Mouse (Mus musculus) hindbrain, embryonic 15.5 days (tissue): ENCODE data around the gene Alad. TPM values are rescaled to one million over a fixed set of nuclear protein-coding genes. Genes with fewer than 3 reads are reported as not detected.

Source experiments
- ATAC-seq: fragments of 200-750 bp; cut with Nextera tagmentation; 2 replicates; pipeline ENCODE4 v1.8.0; 2017; ENCODE audit warnings: low read depth, moderate number of reproducible peaks, moderate TSS enrichment; ENCODE audit not compliant: low FRiP score
- H3K27ac ChIP-seq: fragments of 300-500 bp; sonication (generic); replicated peaks from 2 replicates; pipeline ENCODE4 v1.5.1; 2015; ENCODE audit warnings: mild to moderate bottlenecking, inconsistent platforms
- H3K27me3 ChIP-seq: fragments of 300-500 bp; sonication (generic); 2 replicates; pipeline ENCODE4 v1.6.1; 2015; ENCODE audit warnings: control low read depth, inconsistent platforms
- H3K36me3 ChIP-seq: fragments of 300-500 bp; sonication (generic); 2 replicates; pipeline ENCODE4 v1.6.1; 2015; ENCODE audit warnings: control low read depth, inconsistent platforms
- H3K4me1 ChIP-seq: fragments of 300-500 bp; sonication (generic); replicated peaks from 2 replicates; pipeline ENCODE4 v1.6.1; 2015; ENCODE audit warnings: control low read depth, inconsistent platforms
- H3K4me2 ChIP-seq: fragments of 300-500 bp; sonication (generic); 2 replicates; pipeline ENCODE4 v1.6.1; 2015; ENCODE audit warnings: moderate library complexity, mild to moderate bottlenecking, inconsistent platforms
- H3K4me3 ChIP-seq: fragments of 300-500 bp; sonication (generic); 2 replicates; pipeline ENCODE4 v1.5.1; 2015; ENCODE audit warnings: mild to moderate bottlenecking, inconsistent platforms
- H3K9ac ChIP-seq: fragments of 300-500 bp; sonication (generic); 2 replicates; pipeline ENCODE4 v1.6.1; 2015; ENCODE audit warnings: inconsistent platforms
- H3K9me3 ChIP-seq: fragments of 300-500 bp; sonication (generic); 2 replicates; pipeline ENCODE4 v1.6.1; 2016; ENCODE audit warnings: control low read depth, inconsistent platforms
- WGBS: fragments of 180-500 bp; shearing (Covaris S2); methylation state at CpG from one replicate; pipeline ENCODE4 v1.1.7; 2015; 5-methylcytosine and 5-hydroxymethylcytosine counted together
- polyA plus RNA-seq: library from polyadenylated mRNA; unstranded; fragments of >200 nt; fragmentation: Nextera tagmentation; extraction: Ambion mirVana; gene quantifications from 2 replicates; pipeline ENCODE4 v1.2.1, GENCODE M21; 2015

Alad gene
- polyA plus RNA-seq, 1 experiment from 2014 or later: 75.0 TPM

DNA sequence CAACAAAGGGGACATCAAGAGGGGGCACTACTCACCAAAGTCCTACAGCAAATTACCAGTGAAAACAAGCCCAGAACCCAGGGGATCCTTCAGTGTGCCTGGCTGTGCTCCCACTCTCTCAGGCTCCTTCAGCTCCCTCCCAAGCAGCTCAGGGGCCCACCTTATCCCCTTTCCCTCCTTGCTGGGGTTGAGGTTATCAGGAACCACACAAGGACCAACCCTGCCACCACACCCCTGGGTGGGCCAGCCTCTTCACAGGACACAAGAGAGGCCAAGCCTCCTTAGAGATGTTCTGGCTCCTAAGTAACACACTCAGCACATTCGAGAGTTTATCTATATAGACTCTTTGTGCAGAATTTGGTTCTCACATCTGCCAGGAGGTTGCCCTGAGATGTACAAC, 3.1 kb downstream of the Alad start:
- peaks cover 18% of the 10 kb centered on the region for H3K36me3 ChIP-seq
- no peaks in the 10 kb centered on the region for H3K27me3 ChIP-seq
- H3K9me3 ChIP-seq: no peaks in the 10 kb centered on the region
- no peak overlapping the region for H3K27ac ChIP-seq
- peaks cover 22% of the 10 kb centered on the region for H3K4me1 ChIP-seq
- no peak for ATAC-seq
- H3K4me2 ChIP-seq: no peak overlapping the region
- H3K4me3 ChIP-seq: no peak overlapping the region
- 88% methylated on average over 1 of the region's 1 CpGs for WGBS
- no peak overlapping the region for H3K9ac ChIP-seq

GRCm38 (mm10) chr4:62516079-62516478, 3.6 kb downstream of the Alad start:
- H3K4me3 ChIP-seq: no peak overlapping the region
- H3K9ac ChIP-seq: no peak overlapping the region
- ATAC-seq: no peak
- no peak overlapping the region for H3K27ac ChIP-seq
- WGBS: 42% methylated on average over 2 of the region's 2 CpGs
- no peaks in the 10 kb centered on the region for H3K9me3 ChIP-seq
- no peaks in the 10 kb centered on the region for H3K27me3 ChIP-seq
- no peak overlapping the region for H3K4me2 ChIP-seq
- peaks cover 22% of the 10 kb centered on the region for H3K4me1 ChIP-seq
- H3K36me3 ChIP-seq: peaks cover 23% of the 10 kb centered on the region

DNA sequence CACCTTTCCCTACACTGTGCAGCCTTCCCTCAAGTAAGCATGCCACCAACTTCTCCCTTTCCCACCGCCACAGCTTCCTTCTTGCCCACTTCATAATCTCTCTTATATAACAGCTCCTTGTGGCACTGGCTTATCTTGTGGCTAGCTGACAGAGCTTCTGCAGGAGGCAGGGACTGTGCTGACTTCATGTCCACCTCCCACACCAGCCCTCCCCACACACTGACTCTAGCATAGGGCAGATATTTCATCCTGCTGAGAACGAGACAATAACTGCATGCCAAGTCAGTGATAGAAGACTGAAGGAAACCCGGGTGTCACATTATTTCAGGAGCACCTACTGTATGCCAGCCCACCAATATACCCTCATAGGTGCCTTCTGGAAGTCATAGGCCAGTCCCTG, 4.2 kb downstream of the Alad start:
- H3K4me2 ChIP-seq: no peak overlapping the region
- H3K27me3 ChIP-seq: no peaks in the 10 kb centered on the region
- H3K9me3 ChIP-seq: no peaks in the 10 kb centered on the region
- peaks cover 17% of the 10 kb centered on the region for H3K4me1 ChIP-seq
- no peak overlapping the region for H3K4me3 ChIP-seq
- H3K27ac ChIP-seq: no peak overlapping the region; the same call in 1 of the 2 replicates
- 78% methylated on average over 3 of the region's 3 CpGs for WGBS
- no peak for ATAC-seq
- no peak overlapping the region for H3K9ac ChIP-seq
- H3K36me3 ChIP-seq: peaks cover 23% of the 10 kb centered on the region

DNA sequence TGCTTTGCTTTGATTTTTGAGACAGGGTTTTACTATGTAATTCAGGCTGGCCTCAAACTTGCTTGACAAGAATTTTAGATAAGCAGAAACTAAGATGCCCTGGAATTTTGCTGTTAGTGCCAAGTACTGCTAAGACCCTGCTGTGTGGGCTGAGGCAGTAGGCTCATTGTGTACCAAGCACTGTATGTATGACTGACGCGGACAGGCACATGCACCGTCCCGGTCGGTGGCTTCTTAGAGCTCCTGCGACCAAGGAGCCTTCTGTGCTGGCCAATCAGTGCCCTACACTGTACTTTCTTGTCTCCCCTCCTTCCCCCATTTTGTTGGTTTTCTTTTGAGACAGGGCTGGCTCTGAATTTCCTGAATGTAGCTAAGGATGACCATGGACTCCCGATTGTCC, 4.7 kb downstream of the Alad start:
- Histone ChIP-seq H3K9me3 (no peaks in the 10 kb centered on the region), H3K4me1 (peaks cover 12% of the 10 kb centered on the region), H3K36me3 (peaks cover 28% of the 10 kb centered on the region), H3K4me3 (no peak overlapping the region), H3K4me2 (no peak overlapping the region), H3K27me3 (no peaks in the 10 kb centered on the region), H3K9ac (no peak overlapping the region), H3K27ac (no peak overlapping the region)
- ATAC-seq: no peak
- 83% methylated on average over 7 of the region's 7 CpGs for WGBS

GRCm38 (mm10) chr4:62513998-62514506, 5.7 kb downstream of the Alad start:
- Histone ChIP-seq H3K9ac (no peak overlapping the region), H3K4me3 (no peak overlapping the region), H3K9me3 (no peaks in the 10 kb centered on the region), H3K4me2 (no peak overlapping the region), H3K27ac (no peak overlapping the region), H3K36me3 (peaks cover 38% of the 10 kb centered on the region), H3K4me1 (peaks cover 9% of the 10 kb centered on the region), H3K27me3 (no peaks in the 10 kb centered on the region)
- 42% methylated on average over 11 of the region's 11 CpGs for WGBS
- no peak for ATAC-seq

GRCm38 (mm10) chr4:62509946-62510345, 9.8 kb downstream of the Alad start:
- Histone ChIP-seq H3K9me3 (no peaks in the 10 kb centered on the region), H3K36me3 (peaks cover 46% of the 10 kb centered on the region), H3K27ac (no peak overlapping the region), H3K4me2 (no peak overlapping the region), H3K9ac (no peak overlapping the region), H3K27me3 (no peaks in the 10 kb centered on the region), H3K4me1 (no peaks in the 10 kb centered on the region), H3K4me3 (no peak overlapping the region)
- 93% methylated on average over 11 of the region's 11 CpGs for WGBS
- no peak for ATAC-seq

DNA sequence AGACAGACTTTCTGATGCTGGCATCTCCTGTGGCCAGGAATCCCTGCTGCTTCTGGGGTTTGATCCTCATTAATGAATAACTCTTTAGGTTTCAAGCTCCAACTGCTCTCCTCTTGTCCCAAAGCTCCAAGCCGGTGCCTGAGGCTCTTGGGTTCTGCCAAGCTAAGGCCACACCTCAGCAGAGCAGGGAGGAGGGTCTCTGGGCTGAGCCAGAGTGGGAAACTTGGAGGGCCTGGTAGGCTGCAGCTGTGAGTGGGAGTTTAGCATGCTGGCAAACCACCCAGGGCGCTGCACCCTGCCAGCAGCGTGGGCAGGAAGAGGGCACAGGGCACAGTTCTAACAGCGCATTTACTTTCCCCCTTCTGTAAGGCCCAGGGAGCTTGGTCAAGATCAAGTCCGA, 10.9 kb downstream of the Alad start:
- H3K4me2 ChIP-seq: no peak overlapping the region

GRCm38 (mm10) chr4:62506798-62507197, 12.9 kb downstream of the Alad start:
- Histone ChIP-seq H3K27ac (no peak overlapping the region), H3K4me2 (no peak overlapping the region), H3K4me3 (no peak overlapping the region), H3K9ac (no peak overlapping the region), H3K27me3 (no peaks in the 10 kb centered on the region), H3K9me3 (no peaks in the 10 kb centered on the region), H3K36me3 (peaks cover 30% of the 10 kb centered on the region), H3K4me1 (peaks cover 3% of the 10 kb centered on the region; the same call in 1 of the 2 replicates)
- ATAC-seq: no peak
- WGBS: 77% methylated on average over 2 of the region's 2 CpGs

More for the DNA sequence above, 10.9 kb downstream of the Alad start:
- H3K4me3 ChIP-seq: no peak overlapping the region
- H3K36me3 ChIP-seq: peaks cover 46% of the 10 kb centered on the region
- no peak overlapping the region for H3K27ac ChIP-seq
- 84% methylated on average over 5 of the region's 5 CpGs for WGBS
- ATAC-seq: no peak
- H3K9me3 ChIP-seq: no peaks in the 10 kb centered on the region
- H3K4me1 ChIP-seq: no peaks in the 10 kb centered on the region
- H3K27me3 ChIP-seq: no peaks in the 10 kb centered on the region
- no peak overlapping the region for H3K9ac ChIP-seq

GRCm38 (mm10) chr4:62505991-62506390, 13.7 kb downstream of the Alad start:
- Histone ChIP-seq H3K9me3 (no peaks in the 10 kb centered on the region), H3K27me3 (no peaks in the 10 kb centered on the region), H3K4me1 (peaks cover 9% of the 10 kb centered on the region), H3K9ac (no peak overlapping the region), H3K36me3 (peaks cover 22% of the 10 kb centered on the region), H3K4me3 (no peak overlapping the region), H3K4me2 (no peak overlapping the region), H3K27ac (no peak overlapping the region)
- ATAC-seq: no peak
- WGBS: 82% methylated on average over 3 of the region's 3 CpGs

DNA sequence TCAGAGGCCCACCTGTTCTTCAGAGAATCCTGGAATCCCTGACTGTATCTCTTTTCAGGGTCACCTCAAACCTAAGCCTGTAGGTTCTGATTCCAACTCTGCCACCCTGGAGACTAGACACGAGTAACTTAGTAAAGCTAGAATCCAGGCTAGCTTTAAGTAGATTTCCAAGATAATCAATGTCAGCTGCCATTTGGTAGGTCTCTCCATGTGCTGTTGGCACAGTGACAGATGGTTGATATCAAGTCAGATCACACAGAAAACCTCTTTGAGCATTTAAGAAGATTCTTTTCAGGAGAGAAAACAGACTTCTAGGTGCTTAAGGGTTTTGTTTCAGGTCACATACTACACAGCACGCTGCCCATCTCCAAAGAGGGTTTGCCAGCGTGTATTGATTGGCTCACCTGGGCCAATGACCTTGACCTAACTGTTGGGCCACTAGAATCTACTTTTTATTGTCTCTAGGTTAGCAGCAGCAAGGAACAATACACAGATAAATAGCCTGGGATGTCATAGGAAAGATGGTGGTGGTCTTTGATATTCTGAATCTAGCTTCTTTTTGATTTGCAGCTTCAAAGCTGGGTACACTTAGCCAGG, 16.2 kb downstream of the Alad start, which contains the start of gene Hdhd3:
TSS of gene Hdhd3 (minus strand) at position 94 of the 597 bp plus-strand sequence.
- no peak for ATAC-seq
- peak within 1 kb of the TSS; percentile 63 for H3K9ac ChIP-seq
- H3K4me1 ChIP-seq: peaks cover 12% of the 10 kb centered on the region
- H3K36me3 ChIP-seq: peaks cover 16% of the 10 kb centered on the region
- H3K4me2 ChIP-seq: peak within 1 kb of the TSS; percentile 73
- peak within 1 kb of the TSS; percentile 76; the same call in 1 of the 2 replicates for H3K27ac ChIP-seq
- WGBS: 84% methylated on average over 3 of the region's 3 CpGs
- no peaks in the 10 kb centered on the region for H3K27me3 ChIP-seq
- H3K4me3 ChIP-seq: peak within 1 kb of the TSS; percentile 77
- H3K9me3 ChIP-seq: no peaks in the 10 kb centered on the region

DNA sequence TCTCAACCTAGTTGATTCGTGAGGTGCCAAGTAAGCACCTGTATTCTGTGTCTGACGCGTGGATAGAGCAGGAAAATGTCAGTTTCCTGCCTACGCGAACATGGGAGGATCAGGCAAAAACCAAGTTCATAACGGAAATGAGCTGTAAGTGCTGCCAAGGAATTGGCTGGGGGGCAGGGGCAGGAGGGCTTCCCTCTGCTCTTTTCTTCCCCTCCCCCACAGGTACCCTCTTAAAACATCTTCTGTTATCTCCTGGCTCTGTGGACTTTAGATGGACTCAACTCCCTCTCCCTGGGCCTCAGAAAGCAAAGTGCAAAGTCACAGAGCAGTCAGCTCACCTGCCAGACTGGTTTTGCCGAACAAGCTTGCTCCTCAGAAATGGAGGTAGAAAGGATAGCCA, 16.7 kb downstream of the Alad start:
- no peak for ATAC-seq
- no peaks in the 10 kb centered on the region for H3K9me3 ChIP-seq
- no peak overlapping the region for H3K4me3 ChIP-seq
- no peak overlapping the region for H3K9ac ChIP-seq
- WGBS: 78% methylated on average over 7 of the region's 7 CpGs
- peaks cover 12% of the 10 kb centered on the region for H3K4me1 ChIP-seq
- H3K4me2 ChIP-seq: no peak overlapping the region
- no peak overlapping the region for H3K27ac ChIP-seq
- peaks cover 15% of the 10 kb centered on the region for H3K36me3 ChIP-seq
- no peaks in the 10 kb centered on the region for H3K27me3 ChIP-seq

- H3K27ac ChIP-seq: peak overlapping the region; percentile 76
- ATAC-seq: peak; percentile 97
- no peaks in the 10 kb centered on the region for H3K9me3 ChIP-seq
- no peaks in the 10 kb centered on the region for H3K27me3 ChIP-seq
- peaks cover 15% of the 10 kb centered on the region for H3K36me3 ChIP-seq
- peak overlapping the region; percentile 73 for H3K4me2 ChIP-seq
- peaks cover 12% of the 10 kb centered on the region for H3K4me1 ChIP-seq
- H3K9ac ChIP-seq: peak overlapping the region; percentile 63
- H3K4me3 ChIP-seq: peak overlapping the region; percentile 77
- 1% methylated on average over 35 of the region's 38 CpGs for WGBS
These were observed 17.6 kb downstream of the Alad start for GRCm38 (mm10) chr4:62501964-62502732.
